Mouse (Mus musculus) lung, embryonic 15.5 days (tissue): ENCODE measurements around the gene Gm595. TPM values are rescaled to one million over a fixed set of nuclear protein-coding genes. Genes with fewer than 3 reads are reported as not detected.

ENCODE experiments used
- ATAC-seq: fragments of 200-750 bp; cut with Nextera tagmentation; 2 replicates; pipeline ENCODE4 v1.8.0; 2017; ENCODE audit warnings: moderate number of reproducible peaks, borderline replicate concordance; ENCODE audit not compliant: low FRiP score, low TSS enrichment; ENCODE audit errors: extremely low read depth
- H3K27ac ChIP-seq: fragments of 300-500 bp; sonication (generic); 2 replicates; pipeline ENCODE4 v1.5.1; 2015; ENCODE audit warnings: moderate library complexity, mild to moderate bottlenecking, inconsistent platforms
- H3K27me3 ChIP-seq: fragments of 300-500 bp; sonication (generic); 2 replicates; pipeline ENCODE4 v1.6.1; 2015; ENCODE audit warnings: inconsistent platforms
- H3K36me3 ChIP-seq: fragments of 300-500 bp; sonication (generic); 2 replicates; pipeline ENCODE4 v1.6.1; 2015; ENCODE audit warnings: inconsistent platforms
- H3K4me1 ChIP-seq: fragments of 300-500 bp; sonication (generic); 2 replicates; pipeline ENCODE4 v1.6.1; 2015; ENCODE audit warnings: inconsistent platforms
- H3K4me2 ChIP-seq: fragments of 300-500 bp; sonication (generic); 2 replicates; pipeline ENCODE4 v1.6.1; 2015; ENCODE audit warnings: inconsistent platforms, mild to moderate bottlenecking, moderate library complexity
- H3K4me3 ChIP-seq: fragments of 300-500 bp; sonication (generic); 2 replicates; pipeline ENCODE4 v1.5.1; 2015; ENCODE audit warnings: mild to moderate bottlenecking, inconsistent platforms
- H3K9ac ChIP-seq: fragments of 300-500 bp; sonication (generic); 2 replicates; pipeline ENCODE4 v1.6.1; 2015; ENCODE audit warnings: inconsistent platforms
- H3K9me3 ChIP-seq: fragments of 300-500 bp; sonication (generic); 2 replicates; pipeline ENCODE4 v1.6.1; 2016; ENCODE audit warnings: inconsistent platforms
- WGBS: fragments of 180-500 bp; shearing (Covaris S2); methylation state at CpG from one replicate; pipeline ENCODE4 v1.1.7; 2015; 5-methylcytosine and 5-hydroxymethylcytosine counted together
- polyA plus RNA-seq: library from polyadenylated mRNA; unstranded; fragments of >200 nt; fragmentation: Nextera tagmentation; extraction: Ambion mirVana; gene quantifications from 2 replicates; pipeline ENCODE4 v1.2.1, GENCODE M21; 2015

The Gm595 gene
- polyA plus RNA-seq = not detected in 2 replicates

DNA sequence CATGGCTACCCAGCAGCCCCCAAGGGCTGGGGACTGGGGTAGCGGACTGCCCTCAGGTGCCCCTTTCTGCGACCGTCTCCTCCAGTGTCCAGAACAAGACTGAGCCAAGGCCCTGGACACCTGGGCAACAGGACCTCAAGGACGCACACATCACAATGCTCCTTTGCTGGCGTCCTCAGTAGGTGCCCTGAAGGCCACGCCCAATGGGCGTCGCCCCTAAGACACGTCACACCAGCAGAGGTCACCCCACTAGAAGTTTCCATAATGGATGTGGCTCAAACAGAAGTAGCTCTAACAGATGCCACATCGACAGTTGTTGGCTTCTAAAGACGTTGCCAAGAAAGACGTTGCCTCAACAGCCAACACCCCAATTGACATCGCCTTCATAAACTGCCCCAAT lies at the start of gene Gm595:
Gm595 (minus strand) TSS at position 101 of the 400 bp plus-strand sequence.
- H3K27ac ChIP-seq = no peak within 1 kb of the TSS
- no peaks in the 10 kb centered on the region for H3K9me3 ChIP-seq
- H3K36me3 ChIP-seq = no peaks in the 10 kb centered on the region
- H3K9ac ChIP-seq = no peak within 1 kb of the TSS
- WGBS = 90% methylated on average over 13 of the region's 13 CpGs
- H3K27me3 ChIP-seq = no peaks in the 10 kb centered on the region
- no peak within 1 kb of the TSS for H3K4me2 ChIP-seq
- H3K4me3 ChIP-seq = no peak within 1 kb of the TSS
- no peak for ATAC-seq
- H3K4me1 ChIP-seq = no peaks in the 10 kb centered on the region

DNA sequence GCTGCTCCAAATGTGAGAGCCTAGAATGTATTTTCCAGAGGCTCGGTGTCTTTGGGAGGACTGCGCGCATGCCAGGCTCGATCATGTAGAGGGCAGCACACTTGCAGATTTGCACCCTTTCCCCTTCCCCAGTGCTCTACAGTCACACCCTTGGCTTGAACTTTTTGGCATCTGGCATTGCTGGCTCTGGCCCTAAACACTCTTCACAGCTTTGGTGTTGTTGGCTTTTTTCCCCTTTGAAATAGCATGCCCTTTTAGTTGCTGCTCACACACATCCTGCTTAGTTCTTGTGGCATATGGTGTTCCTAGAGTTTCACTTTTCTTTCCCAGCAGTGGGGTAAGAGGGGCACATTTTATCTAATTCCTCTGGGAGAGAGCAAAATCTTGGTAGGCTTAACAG lies 30.9 kb upstream of the Gm595 start:
- Histone ChIP-seq H3K4me1 (no peaks in the 10 kb centered on the region), H3K9ac (no peak overlapping the region), H3K4me2 (no peak overlapping the region), H3K36me3 (no peaks in the 10 kb centered on the region), H3K4me3 (no peak overlapping the region), H3K9me3 (no peaks in the 10 kb centered on the region), H3K27me3 (no peaks in the 10 kb centered on the region), H3K27ac (no peak overlapping the region)
- no peak for ATAC-seq
- WGBS = 84% methylated on average over 4 of the region's 4 CpGs

DNA sequence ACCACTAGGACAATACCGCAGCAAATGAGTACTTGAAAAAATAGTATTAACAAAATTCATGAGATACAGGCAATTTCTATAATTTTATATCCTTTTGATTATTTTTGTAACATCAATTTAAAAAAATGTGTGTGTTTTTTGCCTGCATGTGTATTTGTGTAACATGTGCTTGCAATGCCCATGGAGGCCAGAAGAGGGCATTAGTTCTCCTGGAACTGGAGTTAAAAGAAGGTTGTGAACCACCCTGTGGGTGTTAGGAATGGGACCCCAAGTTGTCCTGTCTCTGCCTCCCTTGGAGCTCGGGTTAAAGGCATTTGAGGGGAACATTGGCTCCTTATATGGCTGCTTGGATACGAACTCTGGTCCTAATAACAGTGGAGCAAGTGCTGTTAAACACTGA lies 26.2 kb upstream of the Gm595 start:
- no peaks in the 10 kb centered on the region for H3K27me3 ChIP-seq
- H3K4me3 ChIP-seq = no peak overlapping the region
- no peak overlapping the region for H3K9ac ChIP-seq
- WGBS = 74% methylated on average over 3 of the region's 3 CpGs
- no peak overlapping the region for H3K27ac ChIP-seq
- ATAC-seq = no peak
- H3K9me3 ChIP-seq = no peaks in the 10 kb centered on the region
- H3K36me3 ChIP-seq = no peaks in the 10 kb centered on the region
- H3K4me1 ChIP-seq = no peaks in the 10 kb centered on the region
- H3K4me2 ChIP-seq = no peak overlapping the region

DNA sequence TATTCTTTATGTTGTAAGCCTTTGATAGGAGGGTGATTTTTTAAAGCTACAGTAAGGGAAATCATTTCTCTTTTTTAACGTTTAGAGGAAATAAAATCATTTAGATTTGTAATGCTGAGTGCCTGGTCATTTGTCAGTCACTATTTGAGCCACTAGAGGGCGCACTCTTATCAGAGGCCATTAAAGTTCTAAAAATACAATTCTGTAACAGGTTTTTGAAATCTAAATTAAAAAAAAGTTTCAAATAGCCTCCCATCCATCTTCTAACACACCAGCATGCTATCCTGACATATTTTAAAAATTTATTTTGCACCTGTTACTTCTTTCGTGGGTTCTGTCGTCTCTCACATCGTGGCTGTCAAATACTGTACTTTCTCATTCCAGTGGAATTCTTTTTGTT lies 22.0 kb upstream of the Gm595 start:
- no peak for ATAC-seq
- H3K27ac ChIP-seq = no peak overlapping the region
- H3K4me3 ChIP-seq = no peak overlapping the region
- 50% methylated on average over 5 of the region's 5 CpGs for WGBS
- H3K4me2 ChIP-seq = no peak overlapping the region
- no peaks in the 10 kb centered on the region for H3K4me1 ChIP-seq
- H3K36me3 ChIP-seq = no peaks in the 10 kb centered on the region
- H3K9me3 ChIP-seq = no peaks in the 10 kb centered on the region
- H3K9ac ChIP-seq = no peak overlapping the region
- H3K27me3 ChIP-seq = no peaks in the 10 kb centered on the region

DNA sequence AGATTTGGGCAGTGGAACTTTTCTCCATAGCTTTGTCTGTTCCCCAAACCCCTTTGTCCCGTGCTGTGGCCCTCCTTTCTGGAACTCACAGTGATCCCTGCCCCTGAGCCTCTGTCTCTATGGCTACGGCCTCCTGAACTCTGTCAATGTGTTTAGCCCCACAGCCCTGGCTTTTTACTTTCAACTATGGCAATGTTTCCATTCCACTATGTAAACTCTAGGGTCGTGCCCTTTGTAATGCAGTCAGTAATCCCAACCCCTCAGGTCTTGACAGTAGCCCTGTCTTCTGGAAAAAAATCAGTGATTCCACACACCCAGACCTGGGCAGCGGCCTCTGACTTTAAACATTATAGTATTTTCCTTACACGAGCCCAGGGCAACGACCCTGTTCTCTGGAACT lies 19.3 kb upstream of the Gm595 start:
- Histone ChIP-seq H3K4me3 (no peak overlapping the region), H3K9ac (no peak overlapping the region), H3K27ac (no peak overlapping the region), H3K4me2 (no peak overlapping the region), H3K36me3 (no peaks in the 10 kb centered on the region), H3K9me3 (no peaks in the 10 kb centered on the region), H3K4me1 (no peaks in the 10 kb centered on the region), H3K27me3 (no peaks in the 10 kb centered on the region)
- ATAC-seq = no peak
- 40% methylated on average over 6 of the region's 6 CpGs for WGBS

DNA sequence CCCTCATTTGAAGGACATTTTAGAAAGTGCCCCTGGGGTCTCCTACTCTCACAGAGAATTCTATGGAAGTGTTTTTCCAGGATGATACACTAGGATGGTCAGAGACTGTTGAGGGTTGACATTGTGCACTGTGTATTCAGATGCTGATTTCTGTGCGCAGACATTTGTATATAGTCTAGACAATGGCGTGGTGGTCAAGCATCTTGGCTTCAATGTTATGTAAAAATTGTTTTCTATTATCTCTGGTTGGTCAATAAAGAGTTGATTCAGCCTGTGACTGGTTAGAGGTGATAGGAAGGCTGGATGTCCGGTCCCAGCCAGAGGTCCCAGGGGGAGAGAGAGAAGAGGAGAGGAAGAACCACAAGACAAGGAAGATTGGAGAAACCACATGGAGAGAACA lies 16.4 kb upstream of the Gm595 start:
- Histone ChIP-seq H3K4me3 (no peak overlapping the region), H3K36me3 (no peaks in the 10 kb centered on the region), H3K4me2 (no peak overlapping the region), H3K27ac (no peak overlapping the region), H3K27me3 (no peaks in the 10 kb centered on the region), H3K4me1 (no peaks in the 10 kb centered on the region), H3K9me3 (no peaks in the 10 kb centered on the region), H3K9ac (no peak overlapping the region)
- ATAC-seq = no peak
- WGBS = 81% methylated on average over 3 of the region's 3 CpGs

DNA sequence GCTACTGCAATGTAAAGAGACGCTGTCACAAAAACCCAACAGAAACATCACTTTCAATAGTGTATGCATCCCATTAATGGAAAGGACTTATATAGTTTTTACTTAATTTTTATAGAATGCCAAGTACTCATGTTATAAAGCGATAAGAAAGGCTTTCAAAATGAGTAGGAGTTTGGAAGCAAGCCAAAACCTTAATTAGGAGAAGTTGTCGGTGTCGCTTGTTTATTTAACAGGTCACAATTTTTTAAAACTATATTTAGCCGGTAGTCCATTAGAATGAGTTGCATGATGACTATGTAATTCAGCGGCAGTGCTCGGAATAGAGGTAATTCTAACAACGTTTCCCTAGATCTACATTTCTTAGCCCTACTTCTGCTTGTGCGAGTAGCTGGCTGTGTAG lies 12.7 kb upstream of the Gm595 start:
- Histone ChIP-seq H3K4me2 (no peak overlapping the region), H3K27ac (no peak overlapping the region), H3K9me3 (no peaks in the 10 kb centered on the region), H3K36me3 (no peaks in the 10 kb centered on the region), H3K4me3 (no peak overlapping the region), H3K9ac (no peak overlapping the region), H3K4me1 (no peaks in the 10 kb centered on the region), H3K27me3 (no peaks in the 10 kb centered on the region)
- 69% methylated on average over 9 of the region's 9 CpGs for WGBS
- no peak for ATAC-seq

DNA sequence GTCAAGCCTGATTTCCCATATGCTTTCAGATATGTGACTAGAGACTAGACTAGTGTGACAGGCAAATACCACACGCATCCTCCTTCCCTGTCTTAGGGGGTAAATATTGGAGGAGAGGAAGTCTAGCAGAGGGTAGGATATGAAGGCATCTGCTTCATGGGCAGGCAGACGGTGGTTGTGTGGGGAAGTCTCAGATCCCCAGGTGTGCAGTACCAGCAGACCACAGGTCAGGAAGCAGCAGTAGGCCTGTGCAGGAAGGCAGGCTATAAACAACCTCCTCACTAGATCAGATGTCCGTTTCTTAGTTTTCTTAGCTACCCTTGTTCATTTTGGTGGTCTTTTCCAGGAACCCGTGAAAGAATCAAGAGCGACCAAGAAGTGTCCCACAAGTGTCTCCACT lies 7.1 kb upstream of the Gm595 start:
- 72% methylated on average over 5 of the region's 5 CpGs for WGBS

More for the DNA sequence above, 7.1 kb upstream of the Gm595 start:
- no peaks in the 10 kb centered on the region for H3K4me1 ChIP-seq
- no peak overlapping the region for H3K4me3 ChIP-seq
- H3K36me3 ChIP-seq = no peaks in the 10 kb centered on the region
- no peak overlapping the region for H3K4me2 ChIP-seq
- H3K27me3 ChIP-seq = no peaks in the 10 kb centered on the region
- no peaks in the 10 kb centered on the region for H3K9me3 ChIP-seq
- H3K27ac ChIP-seq = no peak overlapping the region
- ATAC-seq = no peak
- no peak overlapping the region for H3K9ac ChIP-seq

Other genes starting within 250 kb of the Gm595 start
- not detected in 2 replicates for gene Gpr119, start 203.2 kb downstream of the Gm595 start, polyA plus RNA-seq
- 20.7 and 22.4 TPM in 2 replicates for gene Rbmx2, start 182.7 kb downstream of the Gm595 start, polyA plus RNA-seq